Mouse (Mus musculus) G1E (cell line): Measurements from ENCODE around the gene Ccno.

Experiments
- CTCF ChIP-seq: IDR thresholded peaks from 2 replicates; pipeline ENCODE4 v1.5.1; 2012; ENCODE audit warnings: low read depth, low read length, inconsistent platforms, mixed read lengths
- GATA1 ChIP-seq: IDR thresholded peaks from 2 replicates; pipeline ENCODE4 v1.6.1; 2012; ENCODE audit warnings: borderline replicate concordance, low read length, inconsistent platforms, mixed read lengths
- GATA2 ChIP-seq: IDR thresholded peaks from 2 replicates; pipeline ENCODE4 v1.6.1; 2012; ENCODE audit warnings: low read depth, low read length, inconsistent platforms, borderline replicate concordance
- POLR2AphosphoS5 ChIP-seq: IDR thresholded peaks from 2 replicates; pipeline ENCODE4 v1.6.1; 2012; ENCODE audit warnings: low read depth, low read length, inconsistent platforms; ENCODE audit not compliant: insufficient replicate concordance
- TAL1 ChIP-seq: conservative IDR thresholded peaks from 2 replicates; pipeline ENCODE4 v1.6.1; 2012; ENCODE audit warnings: low read depth, low read length, inconsistent platforms, mixed read lengths

GRCm38 (mm10) chr13:112997369-112997768, 9.8 kb downstream of the Ccno start:
- no peak for TF ChIP-seq POLR2AphosphoS5
- TF ChIP-seq CTCF, result no peak
- TF ChIP-seq GATA1, result no peak
- TF ChIP-seq TAL1, result no peak
- TF ChIP-seq GATA2, result no peak
